Comparison of ENCODE assay signal across 22 mouse cellular contexts in genomic region chr11:11678972-11679371, GRCm38 (mm10). TPM values are rescaled to one million over a fixed set of nuclear protein-coding genes. Genes with fewer than 3 reads are reported as not detected.
DNase-seq lines count a peak whose midpoint lies in the region; ATAC-seq and TF ChIP-seq lines count a peak whose summit lies in the region.
"Had no signal": no experiment of that assay in that cellular context is flagged by ENCODE, and none has a peak within 500 bp of the region (broad histone marks: within the 10 kb centered on the region; RNA-seq: fewer than 3 reads in every experiment).

No protein-coding gene starts in this region.

- H3K4me2 ChIP-seq in liver, embryonic 14.5 days (ENCODE audit: low read depth), result peak overlapping the region; percentile 37
- H3K4me2 ChIP-seq in lung, postnatal 0 days (replicated peaks; ENCODE audit: low read depth, low read length), result no peak overlapping the region
- H3K4me2 ChIP-seq: heart, embryonic 13.5 days; kidney, embryonic 15.5 days; limb, embryonic 12.5 days had no signal

- peak; percentile 85 for ATAC-seq in CD4-positive, CD25-positive, alpha-beta regulatory T cell, adult 4 months
- ATAC-seq in activated CD4-positive, CD25-positive, alpha-beta regulatory T cell, adult 4 months, result peak; percentile 75
- ATAC-seq in liver, embryonic 14.5 days (ENCODE audit: insufficient read depth), result peak; percentile 24; the same call in 1 of the 2 replicates
- ATAC-seq in lung, postnatal 0 days, result no peak

- TF ChIP-seq EP300 in liver, embryonic 14.5 days (IDR thresholded peaks at IDR 0.05; ENCODE audit: low read depth), result no peak
- TF ChIP-seq EP300 in lung, postnatal 0 days (IDR thresholded peaks at IDR 0.05), result no peak

- no peak for TF ChIP-seq CTCF in liver, embryonic 14.5 days (IDR thresholded peaks at IDR 0.05; ENCODE audit: low read depth)
- TF ChIP-seq CTCF in lung, postnatal 0 days (IDR thresholded peaks at IDR 0.05), result no peak

- H3K4me1 ChIP-seq in liver, embryonic 14.5 days (replicated peaks; ENCODE audit: control insufficient read depth in 2 of 2, insufficient read depth in 2 of 2, low read length in 1 of 2), result peaks cover 6 to 12% of the 10 kb centered on the region in 2 experiments
- H3K4me1 ChIP-seq in lung, postnatal 0 days (ENCODE audit: insufficient read depth, low read depth, low read length), result no peaks in the 10 kb centered on the region
- H3K4me1 ChIP-seq: heart, embryonic 13.5 days; hindbrain, embryonic 10.5 days; kidney, embryonic 15.5 days; limb, embryonic 12.5 days; midbrain, embryonic 10.5 days had no signal

- peak overlapping the region; percentile 43 for H3K9ac ChIP-seq in liver, embryonic 14.5 days (replicated peaks)
- no peak overlapping the region for H3K9ac ChIP-seq in lung, postnatal 0 days (replicated peaks; ENCODE audit: low read depth)
- H3K9ac ChIP-seq: heart, embryonic 13.5 days; kidney, embryonic 15.5 days; limb, embryonic 12.5 days had no signal

- no peak overlapping the region for H3K27ac ChIP-seq in liver, embryonic 14.5 days
- no peak overlapping the region for H3K27ac ChIP-seq in lung, postnatal 0 days (ENCODE audit: low read length)
- H3K27ac ChIP-seq: heart, embryonic 13.5 days; hindbrain, embryonic 10.5 days; kidney, embryonic 15.5 days; left cerebral cortex, adult 2 months; limb, embryonic 12.5 days; midbrain, embryonic 10.5 days; stomach, postnatal 0 days had no signal

- no peaks in the 10 kb centered on the region for H3K9me3 ChIP-seq in liver, embryonic 14.5 days (ENCODE audit: control insufficient read depth, low read length)
- H3K9me3 ChIP-seq in lung, postnatal 0 days (ENCODE audit: low read length), result no peaks in the 10 kb centered on the region
- H3K9me3 ChIP-seq: heart, embryonic 13.5 days; hindbrain, embryonic 10.5 days; kidney, embryonic 15.5 days; limb, embryonic 12.5 days; midbrain, embryonic 10.5 days had no signal

- H3K36me3 ChIP-seq in liver, embryonic 14.5 days (replicated peaks; ENCODE audit: control insufficient read depth, insufficient read depth, low read depth), result no peaks in the 10 kb centered on the region
- no peaks in the 10 kb centered on the region for H3K36me3 ChIP-seq in lung, postnatal 0 days (ENCODE audit: insufficient read depth, low read length)
- H3K36me3 ChIP-seq: heart, embryonic 13.5 days; hindbrain, embryonic 10.5 days; kidney, embryonic 15.5 days; limb, embryonic 12.5 days; midbrain, embryonic 10.5 days had no signal

- DNase-seq in liver, embryonic 14.5 days (ENCODE audit: low read depth in 3 of 3, low spot score in 3 of 3), result no peak
- DNase-seq in thymus, postnatal 0 days (ENCODE audit: low spot score), result peak; percentile 67
- DNase-seq in testis, postnatal 14 days (ENCODE audit: low spot score), result no peak
- no peak for DNase-seq in urinary bladder, postnatal 36 days (ENCODE audit: low spot score in 2 of 2)
- DNase-seq in gastrocnemius, adult 8-10 months (ENCODE audit: low spot score in 2 of 2), result no peak
- DNase-seq in lung, postnatal 0 days (ENCODE audit: low spot score), result no peak
- DNase-seq: adrenal gland, adult 8-10 months; cerebellum, adult 9-10 months; lung, postnatal 10 days had no signal

- H3K27me3 ChIP-seq in liver, embryonic 14.5 days (ENCODE audit: control insufficient read depth, insufficient read depth, low read length), result no peaks in the 10 kb centered on the region
- H3K27me3 ChIP-seq in lung, postnatal 0 days (replicated peaks; ENCODE audit: insufficient read depth, low read length), result peaks cover 3% of the 10 kb centered on the region; the same call in 1 of the 2 replicates

- 17% methylated on average over 6 of the region's 6 CpGs for WGBS in liver, embryonic 14.5 days (ENCODE audit: insufficient replicate concordance)
- WGBS in lung, postnatal 0 days, result 62% methylated on average over 6 of the region's 6 CpGs

- H3K4me3 ChIP-seq in liver, embryonic 14.5 days (ENCODE audit: insufficient read depth in 1 of 2, low read depth in 2 of 2, low read length in 2 of 2), result no peak overlapping the region
- H3K4me3 ChIP-seq in lung, postnatal 0 days (ENCODE audit: low read depth, low read length), result no peak overlapping the region
- H3K4me3 ChIP-seq: heart, embryonic 13.5 days; hindbrain, embryonic 10.5 days; kidney, embryonic 15.5 days; left cerebral cortex, adult 2 months; limb, embryonic 12.5 days; midbrain, embryonic 10.5 days had no signal

RNA-seq across cellular contexts. Expression of gene Ikzf1, which starts 5.8 kb away (rescaled TPM):
- polyA plus RNA-seq in CD4-positive, CD25-positive, alpha-beta regulatory T cell, adult 4 months (2017; shearing (Covaris generic)), result 100 to 1,000 TPM; 130 to 149 TPM
- polyA plus RNA-seq in activated CD4-positive, CD25-positive, alpha-beta regulatory T cell, adult 4 months (2017; shearing (Covaris generic)), result 100 to 1,000 TPM; 133 to 140 TPM
- polyA plus RNA-seq in liver, embryonic 14.5 days (2012; rRNA removed), result 63.3 and 65.4 TPM in 2 replicates
- 46.6 and 60.5 TPM in 2 replicates for polyA plus RNA-seq in liver, embryonic 14.5 days (2014; fragmentation: Nextera tagmentation; extraction: Ambion mirVana)
- polyA plus RNA-seq in thymus, postnatal 0 days (2015; fragmentation: Nextera tagmentation; extraction: Ambion mirVana), result 91.7 and 100 TPM in 2 replicates
- total RNA-seq in gastrocnemius, adult 8-10 months (2022), result under 1 TPM; 0.07 to 0.48 (median 0.35) TPM
- 1.7 TPM in 2 replicates for polyA plus RNA-seq in lung, postnatal 0 days (2015; fragmentation: Nextera tagmentation; extraction: Ambion mirVana)

RNA-seq across cellular contexts. Expression of gene 4930512M02Rik, which starts 51.3 kb away (rescaled TPM):
- not detected for polyA plus RNA-seq in CD4-positive, CD25-positive, alpha-beta regulatory T cell, adult 4 months (2017; shearing (Covaris generic))
- not detected for polyA plus RNA-seq in activated CD4-positive, CD25-positive, alpha-beta regulatory T cell, adult 4 months (2017; shearing (Covaris generic))
- polyA plus RNA-seq in liver, embryonic 14.5 days (2012; rRNA removed), result not detected in 2 replicates
- polyA plus RNA-seq in liver, embryonic 14.5 days (2014; fragmentation: Nextera tagmentation; extraction: Ambion mirVana), result not detected in 2 replicates
- polyA plus RNA-seq in thymus, postnatal 0 days (2015; fragmentation: Nextera tagmentation; extraction: Ambion mirVana), result not detected in 2 replicates
- total RNA-seq in gastrocnemius, adult 8-10 months (2022), result not detected
- polyA plus RNA-seq in lung, postnatal 0 days (2015; fragmentation: Nextera tagmentation; extraction: Ambion mirVana), result not detected in 2 replicates
- total RNA-seq: adrenal gland, adult 8-10 months; gastrocnemius, postnatal 4 days; left cerebral cortex, adult 2 months had no signal
- polyA plus RNA-seq: frontal cortex, adult 2 months; heart, embryonic 13.5 days; hindbrain, embryonic 10.5 days; intestine, embryonic 14.5 days; kidney, embryonic 15.5 days; limb, embryonic 12.5 days; midbrain, embryonic 10.5 days; spleen, adult 2 months; stomach, postnatal 0 days had no signal

Comparison
In these comparisons a context has a peak if more than half of its experiments do, and no peak if none do; other contexts are left out.
1. RNA of gene Ikzf1, which starts 5.8 kb away (polyA plus RNA-seq): 130 to 149 TPM in CD4-positive, CD25-positive, alpha-beta regulatory T cell, adult 4 months, 133 to 140 TPM in activated CD4-positive, CD25-positive, alpha-beta regulatory T cell, adult 4 months, 91.7 to 100 TPM in thymus, postnatal 0 days and 46.6 to 65.4 TPM in liver, embryonic 14.5 days; 1.7 TPM in lung, postnatal 0 days; every median in the first group is over 10 times any median in the second.